Mouse (Mus musculus) regulatory T cell (primary cell): Measurements from ENCODE around the gene Fbxw8.

Source experiments
- in situ Hi-C: fragments of 300-600 bp; cut with MboI, MseI; formaldehyde crosslinking; loops from one replicate; pipeline ENCODE4 v1.15.1; 2025; ENCODE audit warnings: high pct_unique_total_duplicates

The Fbxw8 gene

DNA sequence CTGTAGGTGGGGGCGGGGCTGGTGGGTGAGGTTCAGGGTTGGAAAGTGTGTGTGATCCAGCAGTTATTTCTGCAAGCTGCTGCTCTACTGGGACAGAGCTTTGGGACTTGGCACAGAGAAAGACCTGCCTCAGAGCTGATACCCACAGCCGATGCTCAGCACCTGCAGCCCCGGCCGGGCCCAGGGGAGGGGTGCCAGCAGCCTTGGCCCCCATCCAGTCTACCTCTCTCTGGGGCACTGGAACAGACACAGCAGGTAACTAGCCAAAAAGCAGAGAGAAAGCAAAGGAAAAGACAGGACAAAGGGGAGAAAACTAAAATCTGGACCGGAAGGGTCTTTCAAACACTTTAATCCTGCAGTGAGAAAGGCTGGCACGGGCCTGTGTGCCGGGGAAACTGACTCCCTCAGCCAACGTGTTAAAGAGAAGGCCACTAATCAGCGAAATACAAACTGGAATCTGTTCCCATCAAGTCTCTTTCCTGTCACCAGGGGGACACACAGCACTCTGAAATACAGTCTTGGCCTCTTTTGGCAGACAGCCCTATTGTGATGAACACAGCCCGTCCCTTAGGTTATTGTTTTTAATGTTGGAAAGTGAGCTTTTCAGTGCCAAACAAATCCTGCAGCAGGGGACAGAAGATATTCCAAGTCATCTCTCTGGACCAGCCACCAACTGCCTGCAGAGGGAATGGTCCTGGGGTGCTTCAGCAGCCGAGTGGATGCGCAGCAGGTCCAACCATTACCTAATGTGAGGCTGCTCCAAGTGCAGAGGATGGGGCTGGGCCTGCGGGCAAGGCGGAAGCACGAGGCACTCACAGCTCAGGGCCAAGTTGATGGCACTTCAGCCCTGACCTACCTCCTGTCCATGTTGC lies 78.3 kb downstream of the Fbxw8 start:
- in situ Hi-C loops = no loop called here

DNA sequence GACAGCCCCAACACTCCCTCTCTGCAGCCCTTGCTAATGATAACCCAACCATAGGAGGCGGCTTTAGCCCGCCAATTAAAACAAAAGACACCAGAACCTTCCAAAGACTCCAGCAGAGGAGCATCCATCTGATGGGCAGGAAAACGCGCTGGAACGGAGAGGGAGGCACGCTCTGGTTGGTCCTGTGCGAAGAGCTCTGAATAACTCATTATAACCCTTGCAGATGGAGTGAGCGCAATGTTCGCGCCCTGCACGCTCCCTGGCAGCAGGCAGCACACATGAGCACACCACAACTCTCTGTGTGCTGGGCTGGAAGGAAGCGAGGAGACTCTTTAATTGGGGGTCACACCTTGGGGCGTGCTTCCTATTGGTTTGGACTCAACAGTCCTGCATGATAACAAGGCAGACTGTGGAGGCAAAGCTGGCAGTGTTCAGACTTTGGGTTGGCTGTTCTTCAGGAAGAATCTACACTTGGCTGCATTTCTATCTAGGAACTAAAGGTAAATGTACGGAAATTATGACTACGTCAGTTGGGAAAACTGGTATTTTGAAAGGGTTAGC lies 82.0 kb downstream of the Fbxw8 start:
- in situ Hi-C loops = loop anchor here (5.0 to 25.0 kb wide), 2 partner anchors 71 to 686 kb away; partner anchors contain the start of gene Rfc5

DNA sequence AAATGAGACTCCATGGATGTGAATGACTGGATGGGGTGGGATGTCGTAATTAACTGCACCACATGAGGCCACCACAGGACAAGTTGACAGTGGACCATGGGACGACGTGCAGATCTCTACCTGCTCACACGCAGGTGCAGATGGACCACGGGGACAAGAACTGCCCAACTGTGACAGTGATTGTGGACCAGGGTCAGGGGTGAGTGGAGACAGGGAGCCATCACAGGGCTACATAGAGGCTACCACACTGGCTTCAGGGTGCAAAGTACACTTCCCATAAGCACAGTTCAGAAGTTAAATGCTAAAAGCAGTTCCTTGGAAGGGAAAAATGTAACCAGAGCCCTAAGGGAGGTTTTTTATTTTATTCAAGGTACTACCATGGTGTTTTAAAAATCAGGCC lies 83.5 kb downstream of the Fbxw8 start:
- in situ Hi-C loops = loop anchor here (5.0 to 25.0 kb wide), 2 partner anchors 69 to 684 kb away; partner anchors contain the start of gene Rfc5

DNA sequence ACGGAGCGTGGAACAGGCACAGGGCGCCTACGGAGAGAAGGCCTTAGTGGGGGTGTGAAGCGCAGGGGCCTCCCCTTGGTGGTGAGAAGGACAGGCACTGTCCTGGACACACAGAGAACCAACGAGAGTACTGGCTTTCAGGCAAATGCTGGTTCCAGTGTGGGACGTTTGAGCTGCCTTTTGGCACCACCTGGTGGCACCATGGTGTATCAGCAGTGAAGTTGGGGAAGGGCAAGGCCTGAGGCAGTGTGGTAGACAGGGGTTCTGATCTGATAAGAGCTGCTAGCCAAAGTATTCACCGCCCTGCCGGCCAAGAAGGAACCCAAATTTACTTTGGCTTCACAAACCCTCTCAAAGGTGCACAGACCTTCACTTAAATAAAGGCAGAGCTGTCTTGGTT lies 85.9 kb downstream of the Fbxw8 start:
- in situ Hi-C loops = loop anchor here (5.0 to 25.0 kb wide), 2 partner anchors 42 to 682 kb away; partner anchors contain the start of genes Rfc5 and Tesc

DNA sequence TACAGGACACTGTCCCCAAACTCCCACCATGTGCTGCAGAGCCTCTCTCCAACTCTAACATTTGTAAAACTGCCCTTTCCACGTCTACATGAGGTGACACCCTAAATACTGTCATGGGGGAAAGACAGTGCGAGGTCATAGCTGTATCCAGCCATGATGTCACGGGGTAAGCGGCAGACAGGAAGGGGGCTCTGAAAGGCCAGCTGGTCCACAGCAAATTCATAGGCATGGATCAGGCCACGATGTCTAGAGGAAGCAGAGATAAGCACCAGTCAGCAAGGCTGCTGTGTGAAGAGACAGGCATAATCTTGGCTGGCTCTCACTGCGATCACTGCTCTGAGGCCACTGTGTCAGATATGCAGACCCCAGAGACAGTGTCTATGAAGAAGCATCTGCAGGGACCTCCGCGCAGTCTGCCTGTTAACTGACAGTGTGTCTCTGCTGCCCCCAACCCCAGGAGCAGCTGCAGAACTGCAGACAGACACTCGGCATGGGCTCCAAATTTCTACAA lies 87.2 kb downstream of the Fbxw8 start:
- in situ Hi-C loops = loop anchor here (5.0 to 25.0 kb wide), 2 partner anchors 41 to 681 kb away; partner anchors contain the start of genes Rfc5 and Tesc

DNA sequence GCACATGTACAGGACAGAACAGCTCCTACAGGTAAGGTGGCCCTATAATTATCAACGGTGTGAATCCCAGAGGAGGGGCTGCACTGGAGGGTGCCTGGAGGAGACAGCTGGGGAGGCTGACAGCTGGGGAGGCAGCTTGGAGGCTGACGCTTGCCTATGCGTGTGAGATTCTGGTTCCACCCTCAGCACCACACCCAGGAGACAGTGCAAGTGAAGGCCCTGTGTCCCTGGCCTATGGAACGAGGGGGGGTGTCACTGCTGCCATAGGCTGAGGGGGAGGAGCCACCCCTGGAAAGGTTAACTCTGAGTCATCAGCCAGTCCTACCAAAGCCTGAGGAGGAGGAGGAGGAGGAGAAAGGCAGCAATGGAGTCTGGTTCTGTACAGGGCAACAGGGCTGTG lies 87.7 kb downstream of the Fbxw8 start:
- in situ Hi-C loops = loop anchor here (5.0 to 25.0 kb wide), 2 partner anchors 40 to 680 kb away; partner anchors contain the start of genes Rfc5 and Tesc

DNA sequence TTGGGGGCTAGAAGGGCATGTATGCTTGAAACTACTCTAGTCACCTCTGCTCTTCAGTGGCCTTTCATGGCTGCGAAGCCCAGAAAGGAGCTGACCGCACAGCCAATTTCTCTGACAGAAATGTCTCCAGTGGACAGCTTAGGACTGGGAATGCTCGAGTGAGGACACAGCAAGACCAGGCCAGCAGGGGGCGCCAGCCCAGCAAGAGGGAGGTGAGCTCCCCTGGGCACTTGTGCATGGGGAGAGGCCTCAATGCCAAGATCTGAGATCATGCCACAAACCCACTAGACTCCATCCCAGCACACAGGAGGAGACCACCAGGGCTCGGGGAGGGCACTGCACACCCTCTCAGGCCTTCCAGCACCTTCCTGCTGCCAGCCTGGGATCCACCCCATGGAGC lies 88.4 kb downstream of the Fbxw8 start:
- in situ Hi-C loops = loop anchor here (5.0 to 25.0 kb wide), 2 partner anchors 40 to 680 kb away; partner anchors contain the start of genes Rfc5 and Tesc

DNA sequence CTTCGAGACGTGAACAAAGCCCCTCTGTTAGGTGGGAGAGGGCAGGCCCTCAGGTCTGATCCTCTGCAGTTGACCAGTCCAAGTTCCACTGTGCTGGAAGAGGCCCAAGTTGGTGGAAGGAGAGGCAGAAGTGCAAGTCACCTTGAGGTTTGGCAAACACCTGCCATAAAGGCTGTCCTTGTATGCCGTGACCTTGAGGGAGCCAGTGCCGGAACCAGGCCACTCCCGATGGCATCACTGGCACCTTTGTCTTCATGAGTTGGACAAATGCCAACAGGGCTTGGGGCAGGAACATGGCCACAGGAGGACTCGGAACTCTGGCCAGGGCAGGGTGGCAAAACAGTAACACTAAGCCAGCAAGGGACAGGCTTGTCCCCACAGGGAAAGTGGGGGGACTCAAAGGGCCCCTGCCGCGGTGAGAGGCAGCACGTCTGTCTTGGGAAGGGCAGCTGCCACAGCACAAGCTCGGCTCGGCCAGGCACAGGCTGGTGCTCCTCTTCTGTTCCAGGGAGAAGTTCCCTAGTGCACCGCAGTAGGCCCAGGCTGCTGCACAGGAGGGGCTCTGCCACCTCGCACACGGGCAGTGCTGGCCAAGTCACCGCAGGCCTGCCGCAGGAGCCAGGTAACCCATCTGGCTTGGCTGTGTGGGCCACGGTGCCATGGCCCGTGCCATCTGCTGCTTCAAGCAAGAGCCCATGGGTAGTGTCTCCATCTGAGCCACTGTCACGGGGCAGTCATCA lies 89.6 kb downstream of the Fbxw8 start:
- in situ Hi-C loops = loop anchor here (5.0 to 25.0 kb wide), 2 partner anchors 38 to 678 kb away; partner anchors contain the start of genes Rfc5 and Tesc

DNA sequence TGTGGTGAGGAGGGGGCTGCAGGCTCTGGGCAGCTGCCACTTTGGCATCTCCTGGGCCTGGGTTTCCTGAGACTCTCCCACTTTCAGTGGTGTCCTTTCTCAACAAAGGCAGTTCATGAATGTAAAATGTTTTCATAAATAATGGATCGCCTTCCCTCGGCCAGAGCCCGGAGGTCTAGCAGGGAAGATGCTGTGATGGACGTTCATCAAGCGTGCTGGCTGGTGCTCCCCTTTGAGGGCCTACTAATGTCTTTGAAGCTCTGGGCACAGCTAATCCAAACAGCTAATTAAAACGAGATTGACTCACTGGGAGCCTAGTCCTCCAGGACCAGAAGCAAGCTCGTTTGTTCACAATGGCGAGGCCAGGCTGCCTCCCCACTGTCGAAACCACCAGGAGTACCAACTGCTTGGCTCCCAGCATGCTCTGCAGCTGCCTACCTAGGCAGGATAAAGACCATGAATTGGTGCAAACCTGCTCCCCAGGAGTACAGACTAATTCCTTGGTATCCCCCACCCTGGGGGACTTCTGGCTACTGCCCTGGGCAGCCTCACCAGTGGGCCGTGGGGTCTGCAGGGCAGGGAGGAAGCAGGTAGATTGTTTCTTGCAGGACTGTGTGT lies 90.9 kb downstream of the Fbxw8 start:
- in situ Hi-C loops = loop anchor here (25.0 kb wide), 1 partner anchor 677 kb away; the partner anchor contains the start of gene Rfc5

DNA sequence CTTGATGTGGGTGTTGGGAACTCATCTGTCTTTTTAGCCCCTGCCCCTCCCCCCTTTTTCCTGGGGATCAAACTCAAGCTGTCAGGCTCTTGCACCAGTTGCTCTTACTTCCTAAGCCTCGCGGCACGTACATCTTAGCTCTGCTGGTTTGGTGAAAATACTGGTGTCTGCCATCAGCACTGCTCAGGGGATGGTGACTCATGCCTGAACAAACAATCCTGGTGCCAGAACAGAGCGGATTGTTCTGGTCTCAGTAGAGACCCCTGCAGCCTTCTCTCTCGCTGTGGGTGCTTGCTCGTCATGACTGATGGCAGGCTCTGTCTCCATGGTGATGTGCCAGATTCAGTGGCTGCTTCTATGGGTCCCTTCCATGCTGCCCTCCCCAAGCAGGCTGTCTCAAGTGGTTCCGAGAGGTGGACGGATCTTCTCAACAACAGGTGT lies 92.1 kb downstream of the Fbxw8 start:
- in situ Hi-C loops = loop anchor here (25.0 kb wide), 1 partner anchor 676 kb away; the partner anchor contains the start of gene Rfc5

DNA sequence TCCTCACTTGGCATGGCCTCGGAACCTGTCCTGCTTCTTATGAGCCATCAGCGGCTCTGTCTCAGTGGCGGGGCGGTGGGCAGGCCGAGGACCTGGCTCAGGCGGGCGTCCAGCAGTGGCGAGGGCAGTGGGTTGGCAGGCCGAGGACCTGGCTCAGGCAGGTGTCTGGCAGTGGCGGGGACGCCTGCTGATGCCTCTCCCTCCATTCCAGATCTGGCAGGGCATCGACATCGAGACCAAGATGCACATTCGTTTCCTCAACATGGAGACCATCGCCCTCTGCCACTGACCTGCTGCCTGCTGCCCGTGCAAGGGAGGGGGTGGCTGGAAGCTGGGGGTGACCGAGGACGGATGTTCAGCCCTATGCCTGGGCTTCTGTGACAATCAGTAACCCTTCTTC lies 93.9 kb downstream of the Fbxw8 start:
- in situ Hi-C loops = loop anchor here (25.0 kb wide), 1 partner anchor 674 kb away; the partner anchor contains the start of gene Rfc5

DNA sequence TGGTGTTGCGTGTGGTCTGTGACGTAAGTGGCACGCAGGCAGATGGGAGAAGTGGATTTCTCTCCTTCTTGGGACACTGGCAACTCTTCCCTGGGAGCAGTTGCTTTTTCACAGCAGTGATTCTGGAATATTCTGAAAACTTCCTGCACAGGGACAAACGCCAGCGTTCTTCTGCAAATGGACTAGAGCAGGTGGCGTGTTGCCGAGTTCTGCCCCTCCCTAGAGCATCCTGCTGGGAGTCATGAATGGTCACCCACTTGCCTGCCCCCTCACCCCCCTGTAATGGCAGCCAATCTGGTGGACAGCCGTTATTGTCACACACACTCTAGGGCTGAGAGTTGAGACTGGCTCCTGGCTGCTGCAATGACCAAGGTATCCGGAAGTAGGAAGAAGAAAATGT lies 95.6 kb downstream of the Fbxw8 start:
- in situ Hi-C loops = loop anchor here (25.0 kb wide), 1 partner anchor 672 kb away; the partner anchor contains the start of gene Rfc5

DNA sequence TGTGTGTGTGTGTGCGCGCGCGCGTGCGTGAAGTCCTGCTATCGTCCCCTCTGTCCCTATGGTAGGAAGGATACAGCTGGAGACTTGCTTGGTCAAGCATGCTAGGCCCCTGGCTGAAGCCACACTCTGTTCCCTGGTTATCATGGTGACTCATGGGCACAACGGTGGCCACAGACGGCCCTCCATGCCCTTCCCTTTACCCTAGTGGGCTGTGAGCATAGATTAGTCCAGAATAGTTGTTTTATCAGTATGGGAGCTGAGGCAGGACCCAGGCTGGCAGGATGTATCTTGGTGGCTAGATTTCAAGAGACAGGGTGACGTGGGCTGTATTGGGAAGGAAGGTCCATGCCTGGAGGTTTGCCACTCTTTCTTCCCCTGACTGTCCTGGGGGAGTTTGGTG lies 96.4 kb downstream of the Fbxw8 start:
- in situ Hi-C loops = loop anchor here (25.0 kb wide), 1 partner anchor 672 kb away; the partner anchor contains the start of gene Rfc5

DNA sequence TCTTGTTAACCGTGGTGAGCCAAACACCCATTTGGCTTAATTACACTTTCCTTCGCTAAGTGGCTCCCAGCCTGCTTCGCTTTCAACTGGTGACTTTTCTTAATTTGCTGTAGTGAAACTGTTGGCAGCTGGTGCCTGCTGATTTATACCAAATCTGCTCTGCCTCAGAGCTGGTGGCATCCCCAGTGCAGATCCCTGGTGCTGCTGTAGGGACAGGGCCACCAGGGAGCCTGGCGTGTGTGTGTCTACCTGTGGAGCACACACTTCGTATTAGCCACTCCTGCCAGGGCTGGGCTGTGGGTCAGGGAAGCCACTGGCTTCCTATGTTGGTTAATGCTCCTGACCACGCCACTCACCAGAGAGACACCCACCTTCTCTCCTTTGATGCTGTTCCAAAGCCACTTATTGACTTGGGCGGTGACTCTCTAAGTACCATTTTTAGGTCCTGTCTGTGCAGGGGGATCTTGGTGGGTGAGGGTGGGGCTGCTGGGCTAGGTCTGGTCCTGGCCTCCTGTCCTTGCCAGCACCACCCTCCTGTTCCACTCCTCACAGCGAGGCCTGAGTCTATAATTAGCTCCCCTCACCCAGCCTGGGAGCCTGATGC lies 97.7 kb downstream of the Fbxw8 start:
- in situ Hi-C loops = loop anchor here (25.0 kb wide), 1 partner anchor 670 kb away; the partner anchor contains the start of gene Rfc5

DNA sequence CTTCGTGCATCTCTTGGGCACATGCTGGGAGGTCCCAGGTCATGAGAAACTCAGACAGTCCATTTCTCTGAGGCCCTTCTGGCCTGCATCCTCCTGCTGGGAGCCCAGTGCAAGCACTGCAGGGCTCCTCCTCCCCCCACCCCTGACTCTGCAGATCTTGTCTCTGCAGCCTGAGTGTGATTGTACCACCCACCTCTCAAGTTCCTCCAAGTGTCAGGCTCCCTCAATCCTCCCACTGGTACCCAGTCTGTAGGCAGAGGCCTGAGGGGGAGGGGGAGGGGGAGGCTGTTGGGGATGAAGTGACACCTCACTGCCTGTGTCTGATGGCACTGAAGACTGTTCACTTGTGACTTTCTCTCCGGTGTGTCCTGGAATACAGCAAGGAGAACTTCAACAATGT lies 102.1 kb downstream of the Fbxw8 start:
- in situ Hi-C loops = loop anchor here (25.0 kb wide), 1 partner anchor 666 kb away; the partner anchor contains the start of gene Rfc5

DNA sequence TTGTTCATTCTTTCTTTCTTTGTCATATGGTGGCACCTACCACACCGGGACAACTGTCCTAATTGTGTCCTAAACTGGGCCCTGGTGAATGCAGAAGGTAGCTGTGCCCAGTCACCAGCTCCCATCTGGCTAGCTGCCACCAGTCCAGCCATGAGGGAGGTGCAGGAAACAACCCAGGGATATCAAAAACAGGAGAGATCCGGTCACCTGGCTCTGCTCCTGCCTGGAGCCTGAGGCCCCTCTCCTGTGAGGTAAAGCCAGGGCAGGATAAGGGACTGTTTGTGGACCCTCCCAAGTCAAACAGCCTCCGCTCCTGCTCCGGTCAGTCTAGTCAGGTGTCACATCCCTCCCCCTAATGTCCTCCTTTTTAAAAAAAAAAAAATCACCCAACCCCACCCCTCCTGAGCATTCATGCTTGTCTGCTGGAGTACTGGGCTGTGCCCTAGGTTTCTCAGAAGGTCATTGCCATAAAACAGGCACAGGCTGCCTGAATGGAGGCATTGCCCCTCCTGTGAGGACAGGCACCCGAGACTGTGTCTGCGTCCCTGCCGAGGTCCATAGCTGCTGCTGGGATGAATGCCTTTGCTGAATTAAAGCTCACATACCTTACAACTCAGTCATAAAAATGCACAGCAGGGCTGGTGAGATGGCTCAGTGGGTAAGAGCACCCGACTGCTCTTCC lies 103.1 kb downstream of the Fbxw8 start:
- in situ Hi-C loops = loop anchor here (25.0 kb wide), 1 partner anchor 665 kb away; the partner anchor contains the start of gene Rfc5

DNA sequence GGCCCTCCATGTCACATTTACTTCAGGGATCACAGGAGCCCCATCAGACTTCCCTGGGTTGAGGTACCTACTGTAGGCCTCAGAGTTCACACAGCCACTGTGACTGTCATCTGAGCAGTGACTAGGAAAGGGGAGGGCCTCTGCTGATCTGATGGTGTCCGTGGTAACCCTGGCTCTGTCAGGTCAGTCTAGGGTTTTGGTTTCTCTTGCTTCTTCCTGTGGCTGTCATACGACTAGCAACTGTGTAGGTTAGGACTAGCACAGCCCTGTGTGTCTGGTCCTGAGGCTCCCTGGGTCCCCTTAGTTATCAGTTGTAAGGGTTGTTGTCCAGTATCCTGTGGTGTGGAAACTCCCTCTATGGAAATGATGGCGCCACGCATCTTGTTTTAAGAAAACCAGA lies 104.5 kb downstream of the Fbxw8 start:
- in situ Hi-C loops = loop anchor here (25.0 kb wide), 1 partner anchor 663 kb away; the partner anchor contains the start of gene Rfc5

DNA sequence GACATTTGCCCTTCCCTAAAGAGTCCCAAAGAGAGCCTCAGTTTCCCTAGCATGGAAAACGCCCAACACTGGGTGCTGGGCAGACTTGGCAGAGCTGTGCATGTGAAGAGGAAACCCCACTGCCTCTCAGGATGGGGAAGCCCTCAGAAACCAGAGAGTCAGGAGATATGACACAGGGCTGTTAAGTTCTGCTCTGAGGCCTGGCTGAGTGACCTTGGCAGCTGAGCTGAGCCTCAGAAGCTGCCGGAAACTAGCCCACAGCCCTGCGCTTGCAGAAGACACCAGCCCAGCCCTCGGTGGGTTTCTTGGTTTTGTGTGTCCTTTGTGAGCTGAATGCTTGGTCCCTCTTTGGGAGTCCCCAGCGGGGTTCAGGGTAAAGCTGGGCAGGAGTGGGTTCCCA lies 106.3 kb downstream of the Fbxw8 start:
- in situ Hi-C loops = no loop called here

DNA sequence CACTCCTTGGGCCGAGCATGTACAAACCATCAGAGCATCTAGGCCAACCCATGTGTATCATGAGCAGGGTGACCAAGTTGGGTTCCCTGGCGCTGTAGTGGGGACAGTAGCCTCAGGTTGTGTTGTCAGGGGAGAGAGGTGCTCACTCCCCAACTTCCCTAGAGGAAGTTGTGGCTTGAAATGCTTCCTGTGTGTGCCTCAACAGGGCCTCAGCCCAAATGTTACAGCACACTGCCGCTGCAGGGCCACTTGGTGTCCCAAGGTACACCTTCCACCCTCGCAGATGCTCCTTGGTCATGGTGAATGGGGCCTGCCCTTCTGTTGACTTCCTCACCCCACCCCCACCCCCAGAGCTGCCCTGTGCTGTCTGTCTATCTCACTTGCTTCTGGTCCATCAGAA lies 106.9 kb downstream of the Fbxw8 start:
- in situ Hi-C loops = no loop called here
